Mouse (Mus musculus) large intestine, adult 2 months (tissue): ENCODE data around the gene Mex3a. TPM values are rescaled to one million over a fixed set of nuclear protein-coding genes. Genes with fewer than 3 reads are reported as not detected.

Experiments used
- DNase-seq: peaks from one replicate; pipeline ENCODE4 v3.0.0-alpha.2; 2012; ENCODE audit warnings: low read depth, low spot score
- WGBS: fragments of 180-500 bp; shearing (Covaris S2); methylation state at CpG from one replicate; pipeline ENCODE4 v1.1.7; 2018; 5-methylcytosine and 5-hydroxymethylcytosine counted together
- polyA plus RNA-seq: library from polyadenylated mRNA; depleted of rRNA; stranded (reverse); fragments of >200 nt; gene quantifications from 2 replicates; pipeline ENCODE4 v1.2.3, GENCODE M21; 2012; rRNA removed

The Mex3a gene
- 0.63 and 0.89 TPM in 2 replicates for polyA plus RNA-seq

DNA sequence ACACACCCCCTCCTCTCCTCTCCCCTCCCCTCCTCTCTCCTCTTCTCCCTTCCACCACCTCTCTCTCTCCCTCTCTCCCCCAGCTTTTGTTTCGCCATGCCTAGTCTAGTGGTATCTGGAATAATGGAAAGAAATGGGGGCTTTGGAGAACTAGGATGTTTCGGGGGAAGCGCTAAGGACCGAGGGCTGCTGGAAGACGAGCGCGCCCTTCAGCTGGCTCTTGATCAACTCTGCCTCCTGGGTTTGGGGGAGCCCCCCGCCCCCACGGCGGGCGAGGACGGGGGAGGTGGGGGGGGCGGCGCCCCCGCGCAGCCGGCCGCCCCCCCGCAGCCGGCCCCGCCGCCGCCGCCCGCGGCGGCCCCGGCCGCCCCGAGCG, at the start of gene Mex3a:
Gene Mex3a (plus strand): TSS at position 97 of the 376 bp plus-strand sequence.
- DNase-seq = no peak
- WGBS = 6% methylated on average over 28 of the region's 31 CpGs

DNA sequence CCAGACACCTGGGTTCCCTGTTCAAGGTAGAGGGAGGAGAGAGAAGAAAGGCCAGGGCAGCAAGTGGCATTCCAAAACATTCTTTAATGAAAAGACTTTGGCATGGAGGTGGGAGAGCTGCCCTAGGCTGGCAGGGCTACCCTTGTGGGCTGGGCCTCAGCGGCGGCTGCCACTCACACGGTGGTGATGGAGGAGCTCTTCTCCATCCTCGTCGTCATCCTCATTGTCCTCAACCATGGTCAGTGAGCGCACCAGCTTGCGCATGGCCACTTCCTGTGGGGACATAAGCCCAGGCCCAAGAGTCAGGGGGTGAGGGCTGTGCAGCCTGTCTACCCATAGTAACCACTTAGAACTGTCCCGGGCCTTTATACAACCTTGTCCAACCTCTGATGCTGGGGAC, 49.1 kb upstream of the Mex3a start:
- WGBS = 77% methylated on average over 8 of the region's 8 CpGs

DNA sequence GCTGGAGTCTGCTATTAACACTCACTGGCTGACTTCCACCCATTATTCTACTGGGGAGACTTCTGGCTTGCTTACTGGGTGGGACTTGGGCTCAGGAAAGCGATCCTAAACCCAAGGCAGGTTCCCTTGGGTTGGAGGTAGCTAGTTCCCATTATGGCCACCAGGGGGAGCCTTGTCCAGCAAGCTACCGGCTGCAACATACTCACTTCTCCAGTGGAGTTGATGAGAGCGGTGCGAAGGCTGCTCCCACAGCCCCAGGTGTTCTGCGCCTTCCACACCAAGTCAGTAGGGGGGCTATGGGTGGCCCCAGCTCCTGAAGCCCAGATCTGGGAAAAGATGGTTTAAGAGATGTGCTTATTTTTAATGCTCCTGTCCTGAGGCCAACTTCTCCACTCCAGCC, 48.6 kb upstream of the Mex3a start:
- WGBS = 19% methylated on average over 5 of the region's 5 CpGs
- no peak for DNase-seq

More for the DNA sequence above, 49.1 kb upstream of the Mex3a start:
- DNase-seq = no peak

DNA sequence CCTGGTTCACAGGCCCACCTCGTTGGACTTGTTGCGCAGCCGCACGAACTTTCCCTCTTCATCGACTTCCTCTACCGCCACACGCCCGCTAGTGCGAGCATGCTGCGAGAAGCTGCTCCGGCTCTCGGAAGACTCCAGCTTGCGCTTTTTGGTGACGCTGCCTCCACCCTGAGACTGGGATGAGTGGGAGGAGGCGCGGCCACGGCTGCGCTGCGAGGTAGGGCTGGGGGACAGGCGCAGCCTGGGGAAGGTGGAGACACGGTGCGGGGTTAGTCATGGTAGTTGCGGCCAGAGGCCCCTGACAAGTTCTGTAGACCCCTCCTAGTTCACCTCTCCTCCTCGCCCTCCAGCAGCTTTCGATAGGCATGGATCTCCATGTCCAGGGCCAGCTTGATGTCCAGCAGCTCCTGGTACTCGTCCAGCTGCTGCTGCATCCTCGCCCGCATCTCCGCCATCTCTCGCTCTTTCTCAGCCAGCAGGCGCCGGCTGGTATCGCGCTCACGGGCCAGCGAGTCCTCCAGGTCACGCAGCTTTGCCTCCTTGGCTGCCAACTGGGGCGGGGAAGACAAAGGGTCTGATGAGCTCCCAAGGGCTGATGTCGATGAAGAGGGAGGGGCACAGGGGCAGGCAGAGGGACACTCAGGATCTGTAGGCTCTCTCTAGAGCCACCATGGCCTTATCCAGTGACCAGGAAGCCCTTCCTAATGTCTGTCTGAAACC, 47.4 kb upstream of the Mex3a start:
- DNase-seq = no peak
- 84% methylated on average over 39 of the region's 39 CpGs for WGBS

DNA sequence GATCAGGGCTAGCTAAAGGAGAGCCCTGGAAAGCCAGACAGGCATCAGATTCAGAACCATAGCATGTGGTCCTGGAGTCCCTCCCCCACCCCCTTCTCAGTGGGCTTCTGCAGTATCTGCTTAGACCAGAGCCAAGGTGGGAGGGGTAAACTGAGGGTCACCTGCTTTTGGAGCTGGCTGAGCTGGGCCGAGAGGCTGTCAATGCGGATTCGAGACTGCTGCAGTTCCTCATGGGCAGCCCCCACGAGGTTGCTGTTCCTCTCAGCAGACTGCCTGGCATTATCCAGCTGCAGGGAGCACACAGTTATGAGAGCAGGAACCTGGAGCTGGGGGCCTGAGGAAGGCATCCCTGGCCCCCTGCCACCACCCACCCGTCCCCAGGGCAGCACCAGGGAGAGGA, 46.2 kb upstream of the Mex3a start:
- DNase-seq = no peak
- WGBS = 92% methylated on average over 5 of the region's 5 CpGs

DNA sequence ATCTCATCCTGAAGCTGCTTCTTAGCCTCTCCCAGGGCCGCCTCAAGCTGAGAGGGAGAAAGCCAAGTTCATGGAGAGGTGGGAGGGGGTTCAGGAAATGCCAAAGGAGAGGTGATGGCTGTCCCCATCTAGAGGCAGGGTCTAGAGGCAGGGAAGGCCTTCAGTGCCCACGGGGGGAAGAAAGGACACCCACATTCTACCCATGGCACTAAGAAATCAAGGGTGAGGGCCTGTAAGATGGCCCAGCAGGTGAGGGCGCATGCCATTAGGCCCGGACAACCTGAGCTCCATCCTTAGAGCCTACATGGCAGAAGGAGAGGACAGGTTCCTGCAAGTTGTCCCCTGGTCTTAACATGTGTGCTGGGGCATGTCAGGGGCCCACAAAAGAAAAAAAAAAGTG, 45.3 kb upstream of the Mex3a start:
- 84% methylated on average over 4 of the region's 4 CpGs for WGBS
- DNase-seq = no peak

DNA sequence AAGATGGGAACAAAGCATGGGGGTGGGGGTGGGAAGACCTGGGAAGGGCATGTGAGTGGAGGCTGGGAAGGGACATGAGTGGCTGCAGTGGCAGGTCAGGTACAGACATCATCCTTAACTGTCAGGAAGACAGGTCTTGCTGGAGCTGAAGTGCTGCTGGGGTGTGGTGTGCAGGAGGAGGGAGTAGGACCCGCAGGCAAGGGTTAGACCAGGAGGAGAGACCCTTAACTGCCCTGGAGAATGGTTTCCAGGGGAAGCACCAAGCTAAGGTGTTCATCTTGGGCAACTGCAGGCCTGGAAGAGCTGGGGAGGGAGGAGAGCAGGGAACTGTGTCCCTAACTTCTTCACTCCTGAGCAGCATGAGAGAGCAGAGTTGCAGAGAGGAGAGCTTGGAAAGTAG, 44.8 kb upstream of the Mex3a start:
- 92% methylated on average over 1 of the region's 1 CpGs for WGBS
- no peak for DNase-seq

DNA sequence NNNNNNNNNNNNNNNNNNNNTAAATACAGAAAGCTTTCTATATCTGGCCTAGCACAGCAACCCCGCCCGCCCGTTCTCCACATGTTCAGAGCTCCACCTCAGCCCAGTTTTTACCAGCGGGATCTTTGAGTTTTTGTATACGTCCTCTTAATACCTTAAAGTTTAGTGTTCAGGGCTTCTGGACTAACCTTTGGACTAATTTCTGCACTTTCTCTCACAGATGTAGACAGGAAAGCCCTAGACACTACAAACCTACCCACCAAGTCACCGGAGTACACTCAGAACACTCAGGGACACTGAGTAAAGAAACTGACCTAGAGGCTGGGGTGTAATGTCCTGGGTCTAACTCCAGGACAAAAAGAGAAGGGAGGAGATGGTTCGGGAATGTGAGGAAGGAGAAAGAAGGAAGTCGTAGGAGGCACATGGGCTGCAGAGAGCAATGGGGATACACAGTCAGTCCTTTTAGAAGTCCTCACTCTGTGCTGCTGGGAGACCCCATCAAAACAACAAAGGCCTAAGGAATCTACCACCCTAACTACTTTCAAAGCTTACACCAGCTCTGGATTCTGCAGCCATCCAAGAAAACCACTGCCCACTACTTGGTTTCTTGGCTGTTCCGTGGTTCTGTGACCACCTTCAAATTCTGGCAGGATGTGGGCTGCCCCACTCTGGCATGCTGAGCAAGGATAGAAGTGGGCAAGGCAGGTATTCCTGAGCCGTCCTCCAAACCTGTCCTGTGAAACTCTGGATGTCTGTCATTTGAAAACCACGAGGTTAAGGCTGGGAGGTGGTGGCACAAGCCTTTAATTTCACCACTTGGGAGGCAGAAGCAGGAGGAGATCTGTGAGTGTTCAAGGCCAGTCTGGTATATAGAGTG, 38.3 kb upstream of the Mex3a start:
- WGBS = 26% methylated on average over 11 of the region's 11 CpGs
- no peak for DNase-seq

DNA sequence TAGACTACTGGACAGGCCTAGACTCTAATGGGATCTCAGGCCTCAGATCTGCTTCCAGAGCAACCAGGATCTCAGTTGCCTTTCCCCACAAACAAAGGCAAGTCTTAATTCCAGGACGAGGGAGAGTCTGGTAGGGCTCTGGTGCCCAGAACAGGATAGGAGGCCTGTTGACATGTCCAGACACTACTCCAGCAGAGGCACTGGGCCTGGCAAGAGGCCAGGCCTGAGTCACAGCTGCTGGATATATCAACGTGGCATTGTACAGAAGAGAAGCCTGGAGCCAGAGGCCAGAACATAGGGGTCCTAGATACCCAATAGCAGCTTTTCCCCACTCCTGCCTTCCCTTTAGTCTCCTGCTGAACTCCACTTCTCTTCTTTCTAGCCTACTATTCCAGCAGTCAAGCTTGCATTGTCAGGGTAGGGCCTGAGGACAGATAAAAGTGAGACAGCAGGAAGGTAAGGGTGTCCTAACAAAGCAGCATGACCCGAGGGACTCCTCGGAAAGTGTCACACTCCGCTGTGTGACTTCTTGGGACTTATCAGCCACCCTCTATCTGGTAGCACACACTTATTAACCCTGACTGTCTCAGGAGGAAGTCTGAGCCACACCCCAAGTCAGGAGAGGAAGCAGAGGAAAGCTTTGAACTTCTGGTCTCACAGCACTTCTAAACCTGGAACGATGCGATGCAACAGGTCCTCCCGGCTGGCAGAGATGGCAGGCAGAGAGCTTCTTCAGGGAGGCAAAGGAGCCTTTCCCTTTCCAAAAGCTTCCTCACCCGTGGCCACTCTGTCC, 37.2 kb upstream of the Mex3a start:
- WGBS = 15% methylated on average over 9 of the region's 9 CpGs
- no peak for DNase-seq

DNA sequence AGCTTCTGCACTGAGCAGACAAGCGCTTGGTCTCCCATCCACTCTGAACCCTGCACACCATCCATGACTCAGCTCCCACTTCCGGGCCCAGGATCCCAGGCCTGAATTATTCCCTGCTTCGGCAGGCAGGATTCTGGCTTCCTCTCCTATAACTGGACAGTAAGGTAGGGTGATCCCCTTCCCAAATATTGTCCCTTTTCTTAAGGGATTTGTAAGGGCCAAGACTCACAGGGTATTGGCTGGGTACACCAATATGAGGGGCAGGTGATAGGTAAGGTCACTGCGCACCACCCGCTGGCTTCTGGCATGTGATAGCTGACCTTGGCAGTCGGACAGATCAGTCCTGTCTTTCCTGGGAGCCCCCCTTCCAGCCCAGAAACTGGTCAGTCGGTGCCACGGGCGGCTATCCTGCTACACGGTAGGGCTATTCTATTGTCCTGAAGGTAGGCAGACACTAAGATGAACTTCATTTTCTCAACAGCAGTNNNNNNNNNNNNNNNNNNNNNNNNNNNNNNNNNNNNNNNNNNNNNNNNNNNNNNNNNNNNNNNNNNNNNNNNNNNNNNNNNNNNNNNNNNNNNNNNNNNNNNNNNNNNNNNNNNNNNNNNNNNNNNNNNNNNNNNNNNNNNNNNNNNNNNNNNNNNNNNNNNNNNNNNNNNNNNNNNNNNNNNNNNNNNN, 36.3 kb upstream of the Mex3a start:
- WGBS = 17% methylated on average over 10 of the region's 10 CpGs
- DNase-seq = no peak

DNA sequence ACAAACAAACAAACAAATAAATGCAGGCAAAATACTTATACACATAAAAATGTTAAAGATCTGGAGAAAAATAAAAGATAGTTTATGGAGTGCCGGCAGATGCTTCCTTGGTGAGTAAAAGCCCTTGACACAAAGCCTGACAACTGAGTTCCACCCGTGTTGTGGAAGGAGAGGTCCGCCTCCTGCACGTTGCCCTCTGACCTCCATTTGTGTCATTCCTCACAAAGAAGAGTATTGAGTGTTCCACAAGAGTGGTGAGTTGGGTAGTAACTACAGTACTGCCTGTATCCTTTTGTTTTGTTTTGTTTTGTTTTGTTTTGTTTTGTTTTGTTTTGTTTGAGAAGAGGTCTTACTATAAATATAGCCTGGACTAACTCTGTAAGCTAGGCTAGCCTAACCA, 32.6 kb upstream of the Mex3a start:
- no peak for DNase-seq
- 51% methylated on average over 4 of the region's 4 CpGs for WGBS

DNA sequence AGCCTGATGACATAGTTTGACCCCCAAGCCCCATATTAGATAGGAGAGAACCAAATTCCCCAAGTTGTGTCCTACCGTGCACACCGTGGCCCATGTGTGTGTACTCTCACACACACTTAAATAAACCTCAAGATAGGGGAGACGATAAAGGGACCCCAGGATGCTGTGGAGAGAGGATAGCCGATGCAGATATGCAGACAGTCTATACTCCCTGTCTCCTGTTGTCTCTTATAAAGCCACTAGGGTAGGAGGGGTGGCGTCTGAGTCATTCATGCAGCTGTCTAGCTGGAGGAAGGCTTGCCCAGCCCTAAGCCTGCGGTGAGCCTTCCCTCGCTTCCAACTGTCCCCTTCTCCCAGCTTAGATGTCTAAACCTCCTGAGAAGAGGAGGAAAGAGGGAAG, 32.1 kb upstream of the Mex3a start:
- DNase-seq = no peak
- 41% methylated on average over 7 of the region's 7 CpGs for WGBS

DNA sequence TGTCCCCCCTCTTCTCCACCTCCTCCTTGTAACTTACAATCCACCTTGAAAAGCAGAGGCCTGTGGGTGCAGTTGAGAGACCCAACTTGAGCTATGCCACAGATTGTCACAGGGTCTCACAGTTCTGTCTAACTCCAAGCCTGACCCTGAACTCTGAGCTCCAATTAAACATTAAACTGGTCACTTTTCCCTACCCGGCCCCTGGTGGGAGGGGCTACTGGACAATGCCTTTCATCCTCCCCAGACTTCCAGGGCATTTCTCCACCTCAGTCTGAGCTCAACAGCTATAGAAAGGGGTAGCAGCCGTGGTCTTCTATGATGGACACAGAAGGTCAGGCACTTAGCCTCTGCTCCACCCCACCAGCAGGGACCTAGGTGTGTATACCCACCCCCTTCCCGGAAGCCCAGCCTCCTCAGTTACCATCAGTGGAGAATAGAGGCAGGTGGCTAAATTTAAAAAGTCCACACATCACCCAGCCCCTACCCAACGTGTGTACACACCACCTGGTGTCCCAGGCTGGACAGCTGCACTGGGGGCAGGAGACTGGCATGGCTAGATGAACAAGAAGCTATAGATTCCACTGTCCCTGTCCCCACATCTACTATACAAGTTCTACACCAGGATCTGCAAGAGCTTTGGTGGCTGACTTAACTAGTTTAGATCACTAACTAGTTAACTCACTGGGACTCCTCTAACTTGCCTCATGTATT, 31.4 kb upstream of the Mex3a start:
- DNase-seq = no peak
- WGBS = 8% methylated on average over 4 of the region's 4 CpGs

DNA sequence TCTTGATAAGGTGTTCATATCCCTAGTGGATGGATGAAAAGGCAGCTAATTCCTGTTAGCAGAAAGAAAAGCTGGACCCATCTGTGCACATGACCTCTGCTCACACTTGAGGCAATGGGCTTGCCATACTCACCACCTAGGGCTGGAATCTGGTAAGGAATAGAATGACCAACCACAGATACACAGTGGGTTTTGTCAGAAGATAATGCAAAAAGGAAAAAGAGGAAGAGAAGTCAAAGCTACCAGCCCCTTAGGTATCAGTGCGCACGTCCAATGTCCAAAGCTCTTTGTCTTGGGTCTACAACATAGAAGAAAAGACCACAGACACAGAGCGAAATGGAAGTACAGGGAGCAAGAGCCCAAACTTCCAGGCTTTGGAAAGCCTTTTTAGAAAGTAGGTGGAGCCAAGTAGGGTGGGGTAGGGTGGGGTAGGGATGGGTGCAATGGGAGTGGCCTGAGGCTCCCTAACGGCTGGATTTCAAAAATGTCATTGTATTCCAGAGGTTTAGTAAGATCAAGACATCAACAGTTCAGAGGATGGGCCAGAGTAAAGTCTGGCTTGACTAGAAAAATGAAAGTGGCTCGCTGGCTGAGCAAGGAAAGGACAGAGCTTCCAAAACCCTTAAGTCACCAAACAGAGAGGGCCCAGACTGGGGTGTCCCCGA, 30.7 kb upstream of the Mex3a start:
- no peak for DNase-seq
- WGBS = 15% methylated on average over 6 of the region's 6 CpGs

DNA sequence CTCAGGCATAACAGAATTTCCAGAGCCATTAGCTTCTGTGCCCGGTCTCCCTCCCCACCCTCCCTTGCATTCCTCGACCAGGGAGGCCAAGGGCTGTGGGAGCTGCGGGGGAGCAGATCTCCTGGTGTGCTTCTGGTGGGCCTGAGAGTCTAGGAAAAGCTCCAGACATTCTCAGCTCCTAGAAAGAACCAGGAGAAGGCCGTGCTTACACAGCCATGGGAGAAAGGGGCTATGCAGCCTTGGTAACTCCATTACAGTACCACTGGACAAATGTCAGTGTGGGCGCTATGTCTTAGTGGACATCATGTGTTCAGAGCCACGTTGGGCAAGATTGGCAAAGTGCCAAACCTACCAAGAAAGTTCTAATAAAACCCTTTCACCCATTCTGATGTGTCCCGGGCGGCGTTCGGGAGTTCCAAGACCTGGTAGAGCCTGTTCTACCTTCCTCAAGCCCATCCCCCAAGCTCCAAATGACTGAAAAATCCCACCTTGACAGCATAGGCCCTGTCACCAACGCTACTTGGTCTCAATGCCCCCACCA, 30.1 kb upstream of the Mex3a start:
- WGBS = 3% methylated on average over 11 of the region's 11 CpGs
- no peak for DNase-seq

DNA sequence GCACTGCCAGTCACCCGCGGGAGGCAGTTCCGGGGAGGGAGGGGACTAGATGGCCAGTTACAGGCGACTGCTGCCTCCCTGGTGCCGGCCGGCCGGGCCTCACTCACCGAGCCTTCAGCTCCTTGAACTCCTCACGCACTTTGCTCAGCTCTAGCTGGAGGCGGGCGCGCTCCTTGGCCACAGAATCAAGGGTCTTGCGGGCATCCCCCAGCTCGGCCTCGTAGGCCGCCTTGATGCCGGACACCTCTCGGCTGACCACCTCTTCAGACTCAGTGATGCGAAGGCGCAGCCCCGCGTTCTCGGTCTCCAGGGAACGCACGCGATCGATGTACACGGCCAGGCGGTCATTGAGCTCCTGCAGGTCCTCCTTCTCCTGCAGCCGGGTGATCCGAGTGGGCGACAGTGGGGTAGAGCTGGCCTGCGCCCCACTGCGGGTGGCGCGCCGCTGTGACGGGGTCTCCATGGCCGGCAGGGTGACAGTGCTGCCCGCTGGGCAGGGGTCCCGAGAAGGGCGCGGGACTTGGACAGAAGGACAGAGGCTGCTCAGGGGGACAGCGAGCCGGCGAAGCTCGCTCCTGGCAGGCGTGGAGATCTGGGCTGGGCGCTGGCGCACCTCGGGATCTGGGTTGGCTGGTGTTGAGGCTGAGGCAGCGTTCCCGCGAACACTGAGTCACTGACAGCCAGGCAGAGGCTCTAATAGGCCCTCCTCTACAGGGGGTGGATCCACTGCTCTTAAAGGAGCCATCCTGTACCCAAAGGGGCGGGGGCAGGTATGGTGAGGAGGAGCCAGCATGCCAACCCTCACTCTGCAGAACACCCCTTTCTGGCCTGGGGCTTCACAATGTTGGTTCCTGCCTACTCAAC, 29.3 kb upstream of the Mex3a start:
- DNase-seq = no peak
- WGBS = 1% methylated on average over 55 of the region's 55 CpGs

DNA sequence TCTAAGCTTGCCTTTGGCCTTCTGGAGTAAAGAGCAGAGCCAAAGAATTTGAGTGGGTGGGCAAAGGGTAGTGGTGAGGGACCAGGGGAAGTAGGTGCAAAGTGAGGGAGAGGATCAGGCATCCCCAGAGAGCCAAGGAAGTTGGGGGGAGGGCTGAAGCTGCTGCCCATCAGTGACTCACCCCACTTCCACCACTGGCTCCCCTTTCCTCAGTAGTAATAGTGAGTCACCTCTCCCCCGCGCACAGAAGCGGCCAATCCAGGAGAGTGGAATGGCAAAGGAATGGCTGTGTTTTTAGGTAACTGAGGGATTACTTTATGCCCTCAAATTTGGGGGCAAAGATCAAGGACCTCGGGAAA, 28.7 kb upstream of the Mex3a start:
- no peak for DNase-seq
- WGBS = 19% methylated on average over 4 of the region's 4 CpGs
